7 mouse cellular contexts compared by ENCODE assay signal in the genomic region with DNA sequence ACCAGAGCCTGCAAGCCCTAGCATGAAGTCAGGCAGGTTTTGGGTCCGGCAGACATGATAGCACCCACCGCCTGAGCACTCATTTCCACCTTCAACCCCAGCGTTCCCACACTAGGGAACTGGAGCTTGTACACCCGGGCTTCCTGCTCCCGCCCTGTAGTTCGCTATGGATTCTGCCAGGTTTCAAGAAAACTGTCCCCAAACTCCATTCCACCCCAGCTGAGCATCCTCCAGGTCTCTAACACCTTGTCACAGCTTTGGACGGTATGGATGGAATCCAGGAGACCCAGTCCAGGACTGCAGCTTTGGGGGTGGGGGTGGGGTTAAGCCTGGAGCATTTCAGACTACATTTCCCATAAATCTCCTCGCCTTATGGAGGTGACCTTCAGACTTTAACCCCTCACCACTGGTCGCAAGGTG. TPM values are rescaled to one million over a fixed set of nuclear protein-coding genes. Genes with fewer than 3 reads are reported as not detected.
DNase-seq lines count a peak whose midpoint lies in the region; ATAC-seq lines count a peak whose summit lies in the region.

No protein-coding gene starts in this region.

- peak overlapping the region; percentile 64 for H3K4me3 ChIP-seq in intestine, embryonic 16.5 days (ENCODE audit: low read length)
- peak overlapping the region; percentile 49 for H3K4me3 ChIP-seq in limb, embryonic 12.5 days (replicated peaks)
- H3K4me3 ChIP-seq in midbrain, embryonic 12.5 days: peak overlapping the region; percentile 50

- peak; percentile 10 for DNase-seq in adrenal gland, postnatal 25 days
- DNase-seq in cerebellum, postnatal 36 days: peak; percentile 42 to 57
- DNase-seq in telencephalon, adult 2 months (ENCODE audit: low read depth, low spot score): peak; percentile 29

- H3K36me3 ChIP-seq in intestine, embryonic 16.5 days (ENCODE audit: control insufficient read depth, insufficient read depth, low read length): no peaks in the 10 kb centered on the region
- H3K36me3 ChIP-seq in limb, embryonic 12.5 days: no peaks in the 10 kb centered on the region
- H3K36me3 ChIP-seq in midbrain, embryonic 12.5 days: no peaks in the 10 kb centered on the region

- H3K9me3 ChIP-seq in intestine, embryonic 16.5 days (ENCODE audit: control insufficient read depth, low read length): no peaks in the 10 kb centered on the region
- no peaks in the 10 kb centered on the region for H3K9me3 ChIP-seq in limb, embryonic 12.5 days
- H3K9me3 ChIP-seq in midbrain, embryonic 12.5 days: no peaks in the 10 kb centered on the region

- H3K27me3 ChIP-seq in intestine, embryonic 16.5 days (replicated peaks; ENCODE audit: control insufficient read depth, insufficient read depth, low read length): no peaks in the 10 kb centered on the region
- H3K27me3 ChIP-seq in limb, embryonic 12.5 days: no peaks in the 10 kb centered on the region
- no peaks in the 10 kb centered on the region for H3K27me3 ChIP-seq in midbrain, embryonic 12.5 days

- ATAC-seq in granulocyte monocyte progenitor cell, adult 5-6 weeks (replicated peaks; ENCODE audit: poor library complexity, severe bottlenecking): peak; percentile 83
- peak; percentile 92 for ATAC-seq in intestine, embryonic 16.5 days
- peak; percentile 75 for ATAC-seq in limb, embryonic 12.5 days (ENCODE audit: insufficient number of reproducible peaks, insufficient read depth, low FRiP score, low TSS enrichment, low read depth)
- peak; percentile 85 for ATAC-seq in midbrain, embryonic 12.5 days (ENCODE audit: low FRiP score, low read depth)

- no peaks in the 10 kb centered on the region for H3K4me1 ChIP-seq in intestine, embryonic 16.5 days (ENCODE audit: control insufficient read depth, insufficient read depth, low read length)
- no peaks in the 10 kb centered on the region for H3K4me1 ChIP-seq in limb, embryonic 12.5 days (replicated peaks)
- H3K4me1 ChIP-seq in midbrain, embryonic 12.5 days: peaks cover 9% of the 10 kb centered on the region

- H3K27ac ChIP-seq in intestine, embryonic 16.5 days (ENCODE audit: low read length): no peak overlapping the region
- H3K27ac ChIP-seq in limb, embryonic 12.5 days: no peak overlapping the region
- H3K27ac ChIP-seq in midbrain, embryonic 12.5 days (replicated peaks): no peak overlapping the region

- 2% methylated on average over 9 of the region's 9 CpGs for WGBS in intestine, embryonic 16.5 days
- 2% methylated on average over 9 of the region's 9 CpGs for WGBS in limb, embryonic 12.5 days
- WGBS in midbrain, embryonic 12.5 days: 1% methylated on average over 9 of the region's 9 CpGs

- H3K4me2 ChIP-seq in intestine, embryonic 16.5 days (ENCODE audit: low read depth, low read length): peak overlapping the region; percentile 83
- H3K4me2 ChIP-seq in limb, embryonic 12.5 days: peak overlapping the region; percentile 75
- H3K4me2 ChIP-seq in midbrain, embryonic 12.5 days (replicated peaks): peak overlapping the region; percentile 78

- H3K9ac ChIP-seq in intestine, embryonic 16.5 days (ENCODE audit: low read depth, low read length): peak overlapping the region; percentile 76
- peak overlapping the region; percentile 57 for H3K9ac ChIP-seq in limb, embryonic 12.5 days (replicated peaks)
- peak overlapping the region; percentile 57 for H3K9ac ChIP-seq in midbrain, embryonic 12.5 days (replicated peaks)

RNA-seq across cellular contexts. Expression of gene Ctsl, which starts 26.6 kb away (rescaled TPM):
- total RNA-seq in adrenal gland, postnatal 25 days (2021): 784 and 797 TPM in 2 replicates
- total RNA-seq in granulocyte monocyte progenitor cell, adult 5-6 weeks (2014; fragmentation: Nextera tagmentation): 9.3 and 43.6 TPM in 2 replicates
- total RNA-seq in granulocyte monocyte progenitor cell, adult 5-6 weeks (2017): 23.3 and 53.2 TPM in 2 replicates
- 235 and 256 TPM in 2 replicates for polyA plus RNA-seq in intestine, embryonic 16.5 days (2015; fragmentation: Nextera tagmentation; extraction: Ambion mirVana)
- polyA plus RNA-seq in limb, embryonic 12.5 days (2016; fragmentation: Nextera tagmentation; extraction: Ambion mirVana): 153 and 157 TPM in 2 replicates
- 103 and 116 TPM in 2 replicates for polyA plus RNA-seq in midbrain, embryonic 12.5 days (2016; fragmentation: Nextera tagmentation; extraction: Ambion mirVana)

RNA-seq across cellular contexts. Expression of gene Aaed1, which starts 31.6 kb away (rescaled TPM):
- total RNA-seq in adrenal gland, postnatal 25 days (2021): 47.8 and 54.8 TPM in 2 replicates
- 19.1 and 20.5 TPM in 2 replicates for total RNA-seq in granulocyte monocyte progenitor cell, adult 5-6 weeks (2014; fragmentation: Nextera tagmentation)
- 37.4 and 37.8 TPM in 2 replicates for total RNA-seq in granulocyte monocyte progenitor cell, adult 5-6 weeks (2017)
- polyA plus RNA-seq in intestine, embryonic 16.5 days (2015; fragmentation: Nextera tagmentation; extraction: Ambion mirVana): 35.4 and 37.3 TPM in 2 replicates
- polyA plus RNA-seq in limb, embryonic 12.5 days (2016; fragmentation: Nextera tagmentation; extraction: Ambion mirVana): 39.4 and 42.6 TPM in 2 replicates
- 16.4 and 19.2 TPM in 2 replicates for polyA plus RNA-seq in midbrain, embryonic 12.5 days (2016; fragmentation: Nextera tagmentation; extraction: Ambion mirVana)
